Mouse (Mus musculus) layer of hippocampus, adult 11-12 months (tissue): ENCODE measurements around the gene Pde4c.
A peak's percentile ranks its signal among the peaks of the same experiment; 100 is the strongest.

Experiments
- DNase-seq: peaks from one replicate; pipeline ENCODE4 v3.0.0; 2022; ENCODE audit warnings: low spot score

Gene Pde4c

DNA sequence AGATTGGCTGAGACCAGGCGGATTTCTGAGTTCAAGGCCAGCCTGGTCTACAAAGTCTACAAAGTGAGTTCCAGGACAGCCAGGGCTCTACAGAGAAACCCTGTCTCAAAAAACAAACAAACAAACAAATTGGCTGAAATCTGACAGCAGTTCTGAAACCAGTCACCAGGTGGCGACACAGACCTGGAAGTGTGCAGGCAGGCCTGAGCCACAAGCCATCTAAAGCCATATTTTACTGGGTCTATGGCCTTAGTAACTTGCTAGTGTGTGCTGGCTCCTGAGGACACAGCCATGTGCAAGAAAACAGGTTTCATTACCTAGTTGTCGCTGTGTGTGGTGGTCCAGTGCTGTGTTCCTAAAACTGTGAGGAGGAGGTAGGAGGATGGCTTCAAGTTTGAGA, 2.8 kb upstream of the Pde4c start:
- peak; percentile 84 for DNase-seq

DNA sequence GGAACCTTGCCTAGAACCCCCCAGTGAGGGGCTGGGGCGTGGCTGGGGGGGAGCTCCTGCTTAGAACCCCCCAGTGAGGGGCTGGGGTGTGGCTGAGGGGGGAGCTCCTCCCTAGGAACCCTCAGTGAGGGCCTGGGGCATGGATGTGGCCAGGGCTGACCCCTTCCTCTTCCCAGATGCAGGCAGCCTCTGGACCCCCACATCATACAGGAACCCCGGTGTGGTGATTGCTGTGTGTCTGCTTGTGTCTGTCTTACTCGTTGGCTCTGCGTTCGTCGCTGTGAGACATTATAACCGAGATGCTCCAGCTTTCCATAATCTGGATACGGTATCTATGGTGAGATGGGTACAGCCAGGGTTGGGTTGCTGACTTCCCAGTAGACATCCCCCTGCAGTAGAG, 1.9 kb upstream of the Pde4c start:
- no peak for DNase-seq

DNA sequence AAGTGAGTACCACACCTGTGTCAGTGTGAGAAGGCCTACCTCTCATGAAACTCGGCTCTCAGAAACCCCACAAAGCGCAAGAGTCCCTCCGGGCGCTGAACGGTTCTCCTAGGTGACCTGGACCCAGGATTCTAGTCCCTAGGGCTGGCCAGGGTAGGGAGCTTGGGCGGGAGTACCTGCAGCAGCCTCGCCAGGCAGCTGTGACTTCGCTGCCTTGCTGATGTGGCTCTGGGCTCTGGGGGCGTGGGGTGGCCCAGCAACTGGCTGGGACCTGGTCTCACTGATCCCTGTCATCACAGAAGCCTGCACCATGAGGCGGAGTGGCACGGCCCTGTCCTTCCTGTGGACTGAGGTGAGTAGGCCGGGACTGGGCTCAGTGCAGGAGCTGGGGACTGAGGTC, 696 bp downstream of the Pde4c start:
- no peak for DNase-seq

DNA sequence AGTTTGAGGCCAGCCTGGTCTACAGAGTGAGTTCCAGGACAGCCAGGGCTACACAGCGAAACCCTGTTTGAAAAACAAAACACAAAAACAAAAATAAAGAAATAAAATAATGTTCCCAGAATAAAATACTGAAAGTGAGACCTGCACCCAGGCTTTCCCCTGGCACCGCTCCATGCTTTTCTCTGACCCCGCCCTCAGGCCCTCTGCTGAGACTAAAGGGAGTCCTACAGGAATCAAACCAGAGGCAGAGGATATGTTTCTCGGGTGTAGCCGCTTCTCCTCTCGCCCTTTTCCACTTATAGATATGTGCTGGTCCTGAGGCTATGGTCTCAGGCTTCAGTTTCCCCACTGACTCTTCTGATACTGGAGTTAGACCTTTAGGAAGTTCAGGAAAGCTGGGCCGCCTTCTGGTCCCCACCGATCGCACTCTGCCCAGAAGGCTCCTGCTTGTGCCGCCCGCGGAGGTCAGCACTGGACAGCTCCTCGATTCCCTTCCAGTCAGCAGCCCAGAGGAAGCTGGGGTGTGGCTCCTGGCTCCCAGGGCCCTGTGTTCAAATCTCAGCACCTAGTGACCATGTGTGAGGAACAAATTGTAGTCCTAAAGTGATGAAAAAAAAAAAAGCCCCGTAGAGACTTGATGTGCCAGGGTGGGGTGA, 2.4 kb downstream of the Pde4c start:
- DNase-seq: no peak

DNA sequence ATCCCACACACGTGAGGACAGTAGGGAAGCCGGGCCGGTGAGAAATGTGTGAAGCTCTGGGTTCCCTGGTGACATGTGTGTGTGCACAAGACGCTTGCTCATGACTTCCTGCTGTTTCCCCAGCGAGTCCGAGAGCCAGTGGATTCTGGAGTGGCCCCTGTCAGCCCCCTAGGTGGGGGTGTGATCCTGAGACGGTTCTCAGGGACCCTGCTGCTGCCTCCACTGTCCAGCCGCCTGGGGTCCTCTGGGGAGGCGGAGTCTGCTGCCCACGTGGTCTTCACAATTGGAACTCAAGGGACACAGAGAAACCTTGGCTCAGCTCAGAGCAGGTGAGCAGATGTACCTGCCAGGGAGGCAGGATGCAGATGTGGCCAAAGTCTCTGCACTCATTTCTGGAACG, 3.2 kb downstream of the Pde4c start:
- no peak for DNase-seq

DNA sequence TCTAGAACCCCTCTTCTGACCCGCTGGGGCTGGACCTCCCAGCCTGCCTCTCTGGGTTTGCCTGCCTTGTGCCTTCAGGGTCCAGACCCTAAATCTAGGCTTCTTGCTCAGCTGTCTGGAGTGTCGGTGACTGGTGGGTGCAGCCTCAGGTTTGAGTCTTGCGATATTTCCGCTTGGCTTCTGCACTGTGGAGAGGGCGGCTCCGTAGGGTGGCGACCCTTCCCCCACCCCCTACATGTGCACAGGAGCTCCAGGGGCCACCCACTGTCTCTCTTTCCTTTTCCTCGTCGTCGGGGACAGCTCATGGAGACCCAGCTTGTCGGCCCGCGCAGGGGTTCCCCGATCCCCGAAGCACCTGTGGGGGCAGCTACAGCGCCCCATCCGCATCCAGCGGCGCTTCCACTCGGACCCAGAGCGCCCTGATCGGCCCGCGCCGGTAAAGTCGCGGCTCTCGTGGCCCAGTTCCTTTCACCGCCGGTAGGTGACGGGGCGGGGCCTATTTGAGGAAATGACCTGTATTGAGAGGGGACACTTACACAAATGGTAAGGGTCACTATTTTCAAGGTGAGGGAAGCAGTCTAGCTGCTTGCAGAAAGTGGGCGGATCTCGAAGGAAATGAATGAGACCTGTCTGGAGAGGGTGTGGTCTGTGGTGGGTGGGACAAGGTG, 6.4 kb downstream of the Pde4c start:
- no peak for DNase-seq

DNA sequence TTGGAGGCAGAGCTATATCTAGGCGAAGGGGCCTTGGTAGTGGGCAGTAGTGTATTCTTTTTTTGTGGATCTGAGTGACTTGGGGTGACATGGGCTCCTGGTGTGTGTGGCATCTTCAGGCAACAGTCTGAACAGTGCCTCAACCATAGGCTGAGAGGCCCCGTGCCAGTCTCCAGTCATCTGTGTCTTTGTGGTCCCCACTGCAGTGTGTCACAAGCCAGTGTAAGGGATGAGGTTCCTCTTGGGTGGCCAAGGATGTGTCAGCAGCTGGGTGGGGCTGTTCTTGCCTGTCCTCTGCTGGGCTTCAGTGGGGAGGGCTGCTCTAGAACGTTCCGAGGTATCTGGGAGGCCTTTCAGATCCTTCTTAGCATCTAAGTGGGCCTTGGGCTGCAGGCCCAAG, 7.4 kb downstream of the Pde4c start:
- DNase-seq: no peak

DNA sequence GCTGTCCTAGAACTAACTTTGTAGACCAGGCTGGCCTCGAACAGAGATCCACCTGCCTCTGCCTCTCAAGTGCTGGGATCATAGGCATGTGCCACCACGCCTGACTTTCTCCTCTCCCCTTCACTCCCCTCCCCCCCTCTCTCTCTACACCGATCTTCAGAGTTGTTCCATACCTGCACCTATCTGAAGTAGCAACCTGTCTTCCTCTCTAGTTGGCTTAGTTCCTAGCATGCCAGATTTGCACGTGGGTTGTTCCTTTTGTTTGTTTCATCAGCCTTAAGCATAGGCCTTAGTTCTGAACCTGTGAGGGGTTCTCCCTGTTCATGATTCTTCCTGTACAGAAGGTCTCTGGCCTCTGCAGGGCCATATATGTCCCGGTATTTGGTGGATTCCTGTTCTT, 14.2 kb downstream of the Pde4c start:
- DNase-seq: no peak

DNA sequence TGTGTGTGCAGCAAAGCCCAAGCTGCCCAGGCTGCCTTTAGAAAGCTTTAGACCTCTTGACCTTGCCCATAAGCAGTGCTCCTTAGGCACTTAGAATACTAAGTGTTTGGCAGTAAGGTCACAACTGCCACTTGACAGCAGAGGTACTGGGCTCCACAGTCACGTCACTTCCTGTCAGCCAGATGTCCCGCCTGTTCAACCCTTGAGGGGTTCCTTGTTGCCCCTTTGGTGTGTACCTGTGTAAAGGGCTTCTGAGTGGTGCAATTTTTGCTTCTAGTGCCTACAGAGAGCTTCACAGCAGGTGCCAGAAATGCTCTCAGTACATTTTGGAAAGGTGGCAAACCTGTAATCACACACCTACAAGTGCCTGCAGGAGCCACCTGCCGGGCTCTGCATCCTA, 14.7 kb downstream of the Pde4c start:
- no peak for DNase-seq

DNA sequence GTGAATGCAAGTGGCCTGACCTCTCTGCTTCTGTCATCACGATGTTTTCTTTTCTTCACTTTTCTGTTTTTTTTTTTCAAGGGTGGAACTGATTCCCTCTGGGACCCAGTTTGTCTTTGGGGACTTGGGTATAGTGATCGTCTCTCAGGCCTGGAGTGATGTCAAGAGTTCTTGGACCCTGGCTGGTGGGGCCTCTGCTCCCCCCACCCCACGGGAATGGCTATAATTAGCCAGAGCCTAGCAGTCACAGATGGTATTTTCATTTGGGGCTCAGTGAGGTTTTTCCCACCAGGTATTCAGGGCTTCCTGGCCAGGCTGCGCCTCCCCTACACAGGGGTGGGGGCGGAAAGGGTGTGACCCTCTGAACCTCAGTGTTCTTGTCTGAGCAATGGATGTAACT, 18.1 kb downstream of the Pde4c start:
- no peak for DNase-seq

DNA sequence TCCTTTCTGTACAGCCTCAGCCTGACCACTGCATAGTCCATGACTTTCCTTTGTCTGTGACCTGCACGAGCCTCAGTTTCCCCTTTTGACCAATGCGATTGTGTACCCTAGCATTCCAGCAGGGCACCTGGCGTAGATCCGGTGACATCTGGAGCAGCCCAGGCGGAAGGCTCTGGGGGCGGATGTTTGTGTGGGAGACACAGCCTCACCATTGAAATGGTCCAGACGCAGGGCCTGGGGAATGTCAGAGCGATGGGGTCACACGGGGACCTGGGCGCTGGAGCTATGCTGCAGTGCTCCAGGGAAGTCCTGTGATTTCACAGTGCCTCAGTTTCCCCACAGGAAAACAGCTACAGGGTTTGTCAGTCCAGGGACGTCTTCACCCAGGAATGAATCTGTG, 18.7 kb downstream of the Pde4c start:
- DNase-seq: no peak

DNA sequence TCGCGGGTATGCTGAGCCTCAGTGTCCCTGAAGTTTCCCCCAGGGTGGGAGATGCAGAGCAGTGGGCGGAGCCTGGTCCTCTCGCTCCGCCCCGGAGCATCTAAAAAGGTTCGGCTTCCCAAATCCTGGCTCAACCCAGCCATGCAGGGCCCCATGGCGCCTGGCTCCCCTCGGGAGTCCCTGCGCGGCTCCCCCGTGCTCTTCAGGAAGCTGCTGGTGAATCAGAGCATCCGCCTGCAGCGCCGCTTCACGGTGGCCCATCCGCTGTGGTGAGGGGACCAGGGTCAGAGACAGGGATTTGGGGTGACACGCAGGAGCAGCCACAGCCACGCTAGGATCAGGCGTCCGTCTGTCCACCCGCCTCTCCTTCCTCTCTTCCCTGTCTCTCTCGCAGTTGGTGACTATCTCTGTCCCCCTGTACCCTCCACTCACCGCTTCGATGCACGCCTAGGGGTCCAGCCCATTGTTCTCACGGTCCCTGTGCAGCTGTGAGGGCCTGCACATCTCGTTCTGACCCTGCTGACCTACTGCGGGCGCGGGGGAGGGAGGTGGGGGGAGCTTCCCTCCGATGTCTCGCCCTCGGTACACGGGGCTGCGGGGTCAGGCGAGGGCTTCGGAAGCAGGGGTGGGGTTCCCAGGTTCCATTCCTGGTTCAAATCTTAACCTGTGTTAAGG, 19.6 kb downstream of the Pde4c start:
- no peak for DNase-seq

DNA sequence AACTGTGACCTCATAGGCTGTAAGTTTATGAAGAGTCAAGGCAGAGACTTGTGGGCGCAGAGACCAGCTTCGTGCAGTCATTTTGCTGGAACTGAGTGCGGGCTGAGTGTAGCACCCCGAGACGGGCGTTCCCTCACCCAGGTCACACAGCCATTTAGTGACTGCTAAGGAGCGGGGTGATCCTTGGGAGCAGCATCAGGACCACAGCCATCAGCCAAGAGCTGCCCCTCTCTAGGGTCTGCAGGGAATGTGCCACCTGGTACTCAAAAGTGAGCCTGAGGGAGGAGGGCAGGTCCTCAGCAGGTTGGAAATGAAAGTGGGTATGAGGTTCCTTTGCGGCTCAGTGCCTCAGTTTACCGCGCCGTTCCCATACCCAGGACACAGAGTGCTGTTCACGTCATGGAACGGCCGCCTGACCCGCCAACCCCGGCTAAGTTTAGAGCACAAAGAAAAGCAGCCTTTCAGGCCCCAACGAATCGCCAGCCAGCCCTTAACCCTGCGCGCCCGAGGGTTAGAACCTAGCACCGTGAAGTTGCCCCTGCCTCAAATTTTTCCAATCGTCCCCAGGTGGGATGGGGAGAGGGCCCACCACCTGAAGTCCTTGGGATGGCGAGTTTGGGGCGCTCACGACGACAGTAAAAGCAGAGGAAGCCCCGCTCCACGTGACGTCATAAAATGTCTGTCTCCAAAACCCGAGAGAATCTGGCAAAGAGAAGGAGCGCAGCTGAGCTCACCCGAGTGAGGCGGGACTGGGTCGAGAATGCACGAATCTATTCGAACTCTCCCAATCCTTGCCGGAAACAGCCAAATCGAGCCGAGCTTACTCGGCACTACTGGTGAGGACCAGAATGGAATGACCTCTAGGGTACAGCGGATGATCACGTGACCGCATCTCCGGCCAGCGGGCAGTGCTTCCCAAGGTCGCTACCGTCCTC, 20.4 kb downstream of the Pde4c start:
- DNase-seq: peak; percentile 42

DNA sequence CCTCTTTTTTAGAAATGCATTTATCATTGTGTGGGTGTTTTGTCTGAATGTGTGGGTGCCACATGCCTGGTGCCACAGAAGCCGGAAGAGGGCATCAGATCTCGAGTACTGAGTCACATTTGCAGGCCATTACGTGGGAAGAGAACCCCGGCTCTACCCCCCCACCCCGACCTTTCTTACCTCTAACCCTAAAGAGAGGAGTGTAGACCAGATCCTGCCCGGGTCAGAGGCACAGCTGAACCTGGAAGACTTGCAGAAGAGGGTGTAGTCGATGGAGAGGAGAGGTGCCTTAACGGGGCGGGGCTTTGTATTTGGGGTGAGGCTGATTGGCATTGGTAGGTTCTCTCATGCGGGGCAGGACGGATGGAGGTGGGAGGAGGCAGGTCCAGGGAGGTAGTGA, 21.3 kb downstream of the Pde4c start:
- no peak for DNase-seq

DNA sequence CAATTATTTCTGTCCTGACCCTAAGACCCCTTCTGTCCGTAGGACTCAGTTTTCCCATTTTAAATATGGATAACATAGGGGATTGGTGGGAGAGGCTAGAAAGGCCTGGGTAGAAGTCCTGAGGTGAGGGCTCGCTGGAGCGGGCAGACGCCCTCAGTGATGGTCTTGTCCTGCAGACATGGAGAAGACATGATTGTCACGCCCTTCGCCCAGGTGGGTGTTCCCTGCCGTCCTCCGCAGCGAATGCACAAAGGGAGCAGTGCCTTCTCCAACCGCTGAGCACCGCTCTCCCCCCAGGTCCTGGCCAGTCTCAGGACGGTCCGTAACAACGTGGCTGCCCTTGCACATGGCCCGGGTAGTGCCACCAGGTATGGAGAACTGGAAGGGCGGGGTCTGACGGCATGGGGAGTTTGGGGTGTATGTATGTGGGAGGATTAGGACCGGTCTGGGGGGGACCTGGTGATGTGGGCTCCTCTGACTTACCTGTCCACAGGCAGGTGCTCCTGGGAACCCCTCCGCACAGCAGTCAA, 22.2 kb downstream of the Pde4c start:
- DNase-seq: no peak

DNA sequence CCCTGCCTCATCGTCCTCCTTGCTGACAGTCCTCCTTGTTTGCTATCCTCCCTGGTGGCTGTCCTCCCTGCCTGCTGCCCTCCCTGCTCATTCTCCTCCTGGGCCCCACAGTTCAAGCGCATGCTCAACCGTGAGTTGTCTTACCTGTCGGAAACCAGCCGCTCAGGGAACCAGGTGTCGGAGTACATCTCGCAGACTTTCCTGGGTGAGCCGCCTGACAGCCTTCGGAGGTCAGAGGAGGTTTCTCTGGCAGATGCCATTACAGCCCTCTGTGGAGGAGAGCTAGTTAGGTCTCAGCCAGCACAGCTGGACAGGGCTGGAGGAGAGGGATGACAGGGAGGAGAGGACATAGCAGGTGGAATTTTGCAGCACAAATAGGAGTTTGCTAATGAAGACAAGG, 23.2 kb downstream of the Pde4c start:
- DNase-seq: no peak

DNA sequence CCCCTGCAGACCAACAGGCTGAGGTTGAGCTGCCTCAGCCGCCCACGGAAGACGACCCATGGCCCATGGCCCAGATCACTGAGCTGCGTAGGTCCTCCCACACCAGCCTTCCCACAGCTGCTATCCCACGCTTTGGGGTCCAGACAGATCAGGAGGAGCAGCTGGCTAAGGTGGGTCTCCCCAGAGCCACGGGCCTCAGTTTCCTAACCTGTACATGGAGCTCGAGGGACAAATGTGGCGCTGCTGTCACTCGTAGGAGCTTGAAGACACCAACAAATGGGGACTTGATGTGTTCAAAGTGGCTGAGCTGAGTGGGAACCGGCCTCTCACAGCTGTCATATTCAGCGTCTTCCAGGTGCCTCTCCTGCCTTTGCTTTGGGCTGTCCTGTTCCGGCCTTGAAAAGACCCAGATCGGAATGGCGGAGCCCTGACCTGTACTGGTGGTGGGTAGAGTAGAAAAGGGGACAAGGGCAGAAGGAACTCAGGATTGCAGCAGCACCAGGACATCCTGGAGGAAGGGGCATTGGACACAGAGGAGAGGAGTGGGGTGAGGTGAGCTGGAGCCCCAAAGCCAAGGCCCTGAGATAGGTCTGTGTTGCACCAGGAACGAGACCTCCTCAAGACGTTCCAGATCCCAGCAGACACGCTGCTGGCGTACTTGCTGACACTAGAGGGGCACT, 23.8 kb downstream of the Pde4c start:
- DNase-seq: no peak

DNA sequence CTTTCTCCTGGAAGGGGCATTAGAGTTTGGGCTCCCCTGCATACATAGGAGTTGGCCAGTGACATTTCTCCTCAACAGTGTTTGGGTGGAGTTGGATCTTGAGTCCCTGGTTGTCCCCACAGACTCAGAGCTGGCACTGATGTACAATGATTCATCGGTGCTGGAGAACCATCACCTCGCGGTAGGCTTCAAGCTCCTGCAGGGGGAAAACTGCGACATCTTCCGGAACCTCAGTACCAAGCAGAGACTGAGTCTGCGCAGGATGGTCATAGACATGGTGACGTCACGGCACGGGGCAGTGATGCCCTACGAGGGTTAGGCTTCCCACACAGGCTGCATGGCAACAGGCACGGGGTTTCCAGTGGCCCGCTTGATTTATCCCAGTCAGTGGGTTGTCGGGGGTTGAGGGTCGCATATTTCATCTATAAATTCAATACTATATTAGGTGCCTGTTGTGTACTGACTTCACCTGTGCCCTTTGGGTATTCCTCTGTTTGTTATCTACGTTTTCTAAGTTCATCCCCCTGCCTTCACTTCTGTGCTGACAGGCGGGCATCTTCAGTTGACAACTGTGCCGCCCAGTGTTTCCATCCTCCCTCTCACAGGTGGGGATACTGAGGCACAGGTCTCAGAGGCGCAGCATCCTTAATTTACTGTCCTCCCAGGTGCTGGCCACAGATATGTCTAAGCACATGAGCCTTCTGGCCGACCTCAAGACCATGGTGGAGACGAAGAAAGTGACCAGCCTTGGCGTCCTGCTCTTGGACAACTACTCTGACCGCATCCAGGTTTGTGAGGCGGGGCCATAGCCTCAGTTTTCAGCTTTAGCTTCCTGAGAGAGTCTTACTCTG, 25.0 kb downstream of the Pde4c start:
- no peak for DNase-seq

DNA sequence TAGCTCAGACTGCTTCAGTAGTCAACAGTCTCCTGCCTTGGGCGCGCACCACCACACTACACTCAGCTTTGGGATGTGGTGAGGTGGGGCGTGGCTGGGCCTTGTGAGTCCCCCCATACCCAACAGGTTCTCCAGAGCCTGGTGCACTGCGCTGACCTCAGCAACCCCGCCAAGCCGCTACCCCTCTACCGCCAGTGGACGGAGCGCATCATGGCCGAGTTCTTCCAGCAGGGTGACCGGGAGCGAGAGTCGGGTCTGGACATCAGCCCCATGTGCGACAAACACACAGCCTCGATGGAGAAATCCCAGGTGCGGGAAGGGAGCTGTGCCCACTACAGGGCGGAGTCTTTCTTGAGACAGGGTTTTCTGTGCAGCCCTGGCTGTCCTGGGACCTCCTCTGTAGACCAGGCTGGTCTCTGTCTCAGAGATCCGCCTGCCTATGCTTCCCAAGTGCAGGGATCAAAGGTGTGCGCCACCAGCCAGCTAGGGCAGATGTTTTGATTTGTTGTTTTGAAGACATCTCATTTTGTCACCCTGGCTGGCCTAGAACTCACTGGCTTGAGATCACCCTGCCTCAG, 25.7 kb downstream of the Pde4c start:
- DNase-seq: no peak

DNA sequence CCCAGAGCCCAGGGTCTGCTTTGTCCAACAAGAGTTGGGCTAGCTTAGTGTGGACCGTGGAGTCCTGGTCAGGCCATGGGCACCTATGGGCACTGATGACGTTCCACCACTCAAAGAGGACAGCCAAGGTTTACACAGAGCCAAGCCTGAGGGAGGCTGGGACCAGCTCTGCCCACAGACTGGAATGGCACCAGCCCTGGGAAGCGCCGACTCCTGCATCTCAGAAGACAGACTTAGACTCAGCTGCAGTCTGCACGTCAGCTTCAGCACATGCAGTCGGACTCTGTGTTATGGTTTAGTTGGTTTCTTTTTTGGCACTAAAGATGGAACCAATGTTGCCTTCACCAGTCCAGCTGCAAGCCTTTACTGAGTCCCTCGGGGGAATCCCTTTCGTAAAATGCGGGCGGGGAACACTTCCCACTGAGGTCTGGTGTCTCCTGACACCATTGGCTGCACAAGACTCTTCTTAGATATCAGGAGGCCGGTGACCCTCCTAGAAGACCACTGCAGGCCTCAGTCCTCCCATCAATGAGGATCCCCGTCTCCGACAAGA, 26.7 kb downstream of the Pde4c start:
- no peak for DNase-seq
